Mouse (Mus musculus): Measurements from ENCODE around the gene Nrxn1. TPM values are rescaled to one million over a fixed set of nuclear protein-coding genes. Genes with fewer than 3 reads are reported as not detected.
A peak's percentile ranks its signal among the peaks of the same experiment; 100 is the strongest.

Gene Nrxn1
- polyA plus RNA-seq (2016; fragmentation: Nextera tagmentation; extraction: Ambion mirVana): 41.3 and 41.7 TPM in 2 replicates

- Histone ChIP-seq H3K27me3 (peaks cover 6% of the 10 kb centered on the region; the same call in 1 of the 2 replicates), H3K4me2 (peak within 1 kb of the TSS; percentile 61), H3K36me3 (replicated peaks) (peaks cover 8% of the 10 kb centered on the region), H3K4me1 (peaks cover 6% of the 10 kb centered on the region; the same call in 1 of the 2 replicates), H3K27ac (peak within 1 kb of the TSS; percentile 61; the same call in 1 of the 2 replicates), H3K4me3 (replicated peaks) (peak within 1 kb of the TSS; percentile 43), H3K9me3 (peaks cover 9% of the 10 kb centered on the region), H3K9ac (peak within 1 kb of the TSS; percentile 53)
- no peak for ATAC-seq (ENCODE audit: low FRiP score)
- 0% methylated on average over 1 of the region's 1 CpGs for WGBS
Observed at GRCm38 (mm10) chr17:91093042-91093080, at the start of gene Nrxn1. Gene Nrxn1 (minus strand): TSS chr17:91093071.

GRCm38 (mm10) chr17:91136859-91137258, 44.0 kb upstream of the Nrxn1 start:
- Histone ChIP-seq H3K27me3 (no peaks in the 10 kb centered on the region), H3K36me3 (replicated peaks) (no peaks in the 10 kb centered on the region), H3K4me1 (no peaks in the 10 kb centered on the region), H3K27ac (no peak overlapping the region), H3K9ac (no peak overlapping the region), H3K4me3 (replicated peaks) (no peak overlapping the region), H3K4me2 (no peak overlapping the region), H3K9me3 (no peaks in the 10 kb centered on the region)
- 76% methylated on average over 3 of the region's 3 CpGs for WGBS
- no peak for ATAC-seq (ENCODE audit: low FRiP score)

- 84% methylated on average over 3 of the region's 3 CpGs for WGBS
- no peak overlapping the region for H3K4me2 ChIP-seq
- no peak overlapping the region for H3K27ac ChIP-seq
- no peak for ATAC-seq (ENCODE audit: low FRiP score)
- H3K9ac ChIP-seq: no peak overlapping the region
- H3K27me3 ChIP-seq: no peaks in the 10 kb centered on the region
- H3K4me3 ChIP-seq (replicated peaks): no peak overlapping the region
- H3K4me1 ChIP-seq: no peaks in the 10 kb centered on the region
- no peaks in the 10 kb centered on the region for H3K36me3 ChIP-seq (replicated peaks)
- H3K9me3 ChIP-seq: no peaks in the 10 kb centered on the region
Observed at GRCm38 (mm10) chr17:91112880-91113628, 20.2 kb upstream of the Nrxn1 start.

- Histone ChIP-seq H3K27me3 (no peaks in the 10 kb centered on the region), H3K4me1 (no peaks in the 10 kb centered on the region), H3K4me3 (replicated peaks) (no peak overlapping the region), H3K4me2 (no peak overlapping the region), H3K27ac (no peak overlapping the region), H3K9me3 (no peaks in the 10 kb centered on the region), H3K36me3 (replicated peaks) (no peaks in the 10 kb centered on the region), H3K9ac (no peak overlapping the region)
- no peak for ATAC-seq (ENCODE audit: low FRiP score)
- 93% methylated on average over 1 of the region's 1 CpGs for WGBS
Observed at GRCm38 (mm10) chr17:91112085-91112484, 19.2 kb upstream of the Nrxn1 start.

- 34% methylated on average over 11 of the region's 12 CpGs for WGBS
- 0 out of 2 replicates have a peak overlapping the region, but pooled peaks have one; percentile 61 for H3K27ac ChIP-seq
- peak overlapping the region; percentile 43 for H3K4me3 ChIP-seq (replicated peaks)
- ATAC-seq (ENCODE audit: low FRiP score): peak; percentile 51; the same call in 1 of the 2 replicates
- peaks cover 6% of the 10 kb centered on the region; the same call in 1 of the 2 replicates for H3K27me3 ChIP-seq
- peaks cover 4% of the 10 kb centered on the region for H3K36me3 ChIP-seq (replicated peaks)
- H3K9me3 ChIP-seq: peaks cover 5% of the 10 kb centered on the region
- H3K9ac ChIP-seq: peak overlapping the region; percentile 53; the same call in 1 of the 2 replicates
- peak overlapping the region; percentile 61 for H3K4me2 ChIP-seq
- H3K4me1 ChIP-seq: peaks cover 6% of the 10 kb centered on the region; the same call in 1 of the 2 replicates
Observed at GRCm38 (mm10) chr17:91093081-91093875, 407 bp upstream of the Nrxn1 start.

GRCm38 (mm10) chr17:91092421-91093041, 340 bp downstream of the Nrxn1 start:
- ATAC-seq (ENCODE audit: low FRiP score): peak; percentile 93
- H3K9me3 ChIP-seq: peaks cover 13% of the 10 kb centered on the region
- peak overlapping the region; percentile 43 for H3K4me3 ChIP-seq (replicated peaks)
- H3K9ac ChIP-seq: peak overlapping the region; percentile 53
- H3K27ac ChIP-seq: peak overlapping the region; percentile 61; the same call in 1 of the 2 replicates
- H3K27me3 ChIP-seq: peaks cover 6% of the 10 kb centered on the region; the same call in 1 of the 2 replicates
- H3K4me2 ChIP-seq: peak overlapping the region; percentile 61
- H3K4me1 ChIP-seq: peaks cover 6% of the 10 kb centered on the region; the same call in 1 of the 2 replicates
- 2% methylated on average over 21 of the region's 21 CpGs for WGBS
- peaks cover 11% of the 10 kb centered on the region for H3K36me3 ChIP-seq (replicated peaks)

- Histone ChIP-seq H3K9me3 (peaks cover 13% of the 10 kb centered on the region), H3K9ac (no peak overlapping the region), H3K4me1 (peaks cover 6% of the 10 kb centered on the region; the same call in 1 of the 2 replicates), H3K27me3 (peaks cover 6% of the 10 kb centered on the region; the same call in 1 of the 2 replicates), H3K4me2 (0 out of 2 replicates have a peak overlapping the region, but pooled peaks have one; percentile 29), H3K36me3 (replicated peaks) (peaks cover 14% of the 10 kb centered on the region), H3K4me3 (replicated peaks) (no peak overlapping the region), H3K27ac (no peak overlapping the region)
- WGBS: 89% methylated on average over 1 of the region's 1 CpGs
- no peak for ATAC-seq (ENCODE audit: low FRiP score)
Observed at GRCm38 (mm10) chr17:91090631-91091030, 2.2 kb downstream of the Nrxn1 start.

GRCm38 (mm10) chr17:91088991-91089390, 3.9 kb downstream of the Nrxn1 start:
- Histone ChIP-seq H3K4me3 (replicated peaks) (no peak overlapping the region), H3K9ac (no peak overlapping the region), H3K4me2 (no peak overlapping the region), H3K9me3 (peaks cover 13% of the 10 kb centered on the region), H3K36me3 (replicated peaks) (peaks cover 14% of the 10 kb centered on the region), H3K4me1 (peaks cover 8% of the 10 kb centered on the region; the same call in 1 of the 2 replicates), H3K27ac (no peak overlapping the region), H3K27me3 (peaks cover 6% of the 10 kb centered on the region; the same call in 1 of the 2 replicates)
- WGBS: 90% methylated on average over 11 of the region's 11 CpGs
- ATAC-seq (ENCODE audit: low FRiP score): no peak

- Histone ChIP-seq H3K9ac (no peak overlapping the region), H3K9me3 (peaks cover 13% of the 10 kb centered on the region), H3K4me3 (replicated peaks) (no peak overlapping the region), H3K4me2 (no peak overlapping the region), H3K27me3 (0 out of 2 replicates have a peak, but pooled peaks cover 1% of the 10 kb centered on the region), H3K36me3 (replicated peaks) (peaks cover 14% of the 10 kb centered on the region), H3K4me1 (peaks cover 3% of the 10 kb centered on the region; the same call in 1 of the 2 replicates), H3K27ac (no peak overlapping the region)
- no peak for ATAC-seq (ENCODE audit: low FRiP score)
- 83% methylated on average over 82 of the region's 82 CpGs for WGBS
Observed at GRCm38 (mm10) chr17:91088037-91088715, 4.7 kb downstream of the Nrxn1 start.

GRCm38 (mm10) chr17:91086412-91086811, 6.5 kb downstream of the Nrxn1 start:
- Histone ChIP-seq H3K4me3 (replicated peaks) (no peak overlapping the region), H3K27ac (no peak overlapping the region)
- WGBS: 90% methylated on average over 1 of the region's 1 CpGs

GRCm38 (mm10) chr17:91085416-91085815, 7.5 kb downstream of the Nrxn1 start:
- H3K27ac ChIP-seq: no peak overlapping the region
- H3K9me3 ChIP-seq: peaks cover 13% of the 10 kb centered on the region
- ATAC-seq (ENCODE audit: low FRiP score): no peak
- H3K27me3 ChIP-seq: no peaks in the 10 kb centered on the region
- H3K4me2 ChIP-seq: no peak overlapping the region
- no peak overlapping the region for H3K9ac ChIP-seq
- 0 out of 2 replicates have a peak, but pooled peaks cover 2% of the 10 kb centered on the region for H3K4me1 ChIP-seq
- 59% methylated on average over 2 of the region's 2 CpGs for WGBS
- H3K36me3 ChIP-seq (replicated peaks): peaks cover 14% of the 10 kb centered on the region
- no peak overlapping the region for H3K4me3 ChIP-seq (replicated peaks)

More at GRCm38 (mm10) chr17:91086412-91086811, 6.5 kb downstream of the Nrxn1 start:
- Histone ChIP-seq H3K4me1 (0 out of 2 replicates have a peak, but pooled peaks cover 2% of the 10 kb centered on the region), H3K9me3 (peaks cover 13% of the 10 kb centered on the region), H3K4me2 (no peak overlapping the region), H3K27me3 (no peaks in the 10 kb centered on the region), H3K36me3 (replicated peaks) (peaks cover 14% of the 10 kb centered on the region), H3K9ac (no peak overlapping the region)
- ATAC-seq (ENCODE audit: low FRiP score): no peak

- no peak overlapping the region for H3K27ac ChIP-seq
- H3K4me3 ChIP-seq (replicated peaks): no peak overlapping the region
- no peak overlapping the region for H3K4me2 ChIP-seq
- H3K4me1 ChIP-seq: no peaks in the 10 kb centered on the region
- no peaks in the 10 kb centered on the region for H3K36me3 ChIP-seq (replicated peaks)
- ATAC-seq (ENCODE audit: low FRiP score): no peak
- peaks cover 4% of the 10 kb centered on the region for H3K27me3 ChIP-seq
- no peak overlapping the region for H3K9ac ChIP-seq
- no peaks in the 10 kb centered on the region for H3K9me3 ChIP-seq
Observed at GRCm38 (mm10) chr17:91079096-91079495, 13.8 kb downstream of the Nrxn1 start.

All from forebrain, embryonic 12.5 days (tissue).